ENCODE assay signal across 8 mouse cellular contexts in the genomic region with DNA sequence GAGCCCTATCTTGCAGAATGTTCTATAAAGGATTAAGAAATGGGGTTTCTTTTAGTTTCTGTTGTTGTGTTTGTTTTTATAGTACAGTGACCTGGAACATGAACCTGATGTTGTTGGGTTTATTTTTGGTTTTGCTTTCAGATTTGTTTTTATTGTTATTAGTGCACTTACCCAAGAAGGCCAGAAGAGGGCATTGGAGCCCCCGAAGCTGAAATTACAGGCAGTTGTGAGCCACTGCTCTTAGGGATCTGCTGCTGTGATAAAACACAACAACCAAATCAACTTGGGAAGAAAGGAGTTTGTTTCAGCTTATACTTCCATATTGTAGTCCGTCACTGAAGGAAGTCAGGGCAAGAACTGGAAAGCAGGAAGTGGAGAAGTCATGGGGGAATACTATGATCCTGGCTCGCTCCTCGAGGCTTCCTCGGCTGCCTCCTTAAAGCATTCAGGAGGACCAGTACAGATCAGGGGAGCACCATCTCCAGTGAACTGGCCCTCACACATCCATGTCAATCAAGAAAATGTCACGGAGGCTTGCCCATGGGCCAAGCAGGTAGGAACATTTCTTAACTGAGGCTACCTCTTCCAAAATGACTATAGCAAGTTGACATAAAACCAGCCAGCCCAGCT. TPM values are rescaled to one million over a fixed set of nuclear protein-coding genes. Genes with fewer than 3 reads are reported as not detected.
DNase-seq lines count a peak whose midpoint lies in the region; ATAC-seq and TF ChIP-seq lines count a peak whose summit lies in the region.

No protein-coding gene starts in this region.

- H3K36me3 ChIP-seq in kidney, embryonic 16.5 days (ENCODE audit: insufficient read depth, low read length): 0 out of 2 replicates have a peak, but pooled peaks cover 3% of the 10 kb centered on the region
- H3K36me3 ChIP-seq in E14TG2a.4 (ENCODE audit: insufficient read depth, low read length): no peaks in the 10 kb centered on the region

- no peak overlapping the region for H3K4me2 ChIP-seq in kidney, embryonic 16.5 days (replicated peaks; ENCODE audit: low read depth, low read length)

- H3K9me3 ChIP-seq in kidney, embryonic 16.5 days (ENCODE audit: low read length): no peaks in the 10 kb centered on the region
- H3K9me3 ChIP-seq in E14TG2a.4 (ENCODE audit: low read length): peaks cover 7% of the 10 kb centered on the region; the same call in 1 of the 2 replicates

- no peaks in the 10 kb centered on the region for H3K4me1 ChIP-seq in kidney, embryonic 16.5 days (ENCODE audit: insufficient read depth, low read length)
- peaks cover 5% of the 10 kb centered on the region; the same call in 1 of the 2 replicates for H3K4me1 ChIP-seq in E14TG2a.4 (replicated peaks; ENCODE audit: low read depth, low read length)

- TF ChIP-seq CTCF in E14TG2a.4 (conservative IDR thresholded peaks at IDR 0.05; ENCODE audit: low read length): peak; percentile 63

- no peak for ATAC-seq in kidney, embryonic 16.5 days (ENCODE audit: low FRiP score, low TSS enrichment)

- intact Hi-C loops in gastrocnemius, postnatal 36 days (cut with DNase I): loop anchor here (1.0 to 10.0 kb wide), 2 partner anchors 53 to 179 kb away; no protein-coding TSS in a partner anchor

- WGBS in kidney, embryonic 16.5 days: 50% methylated on average over 6 of the region's 6 CpGs

- no peak overlapping the region for H3K27ac ChIP-seq in kidney, embryonic 16.5 days (ENCODE audit: low read length)

- no peak overlapping the region for H3K4me3 ChIP-seq in kidney, embryonic 16.5 days (ENCODE audit: low read length)
- no peak overlapping the region for H3K4me3 ChIP-seq in E14TG2a.4 (replicated peaks; ENCODE audit: low read length)

- H3K27me3 ChIP-seq in kidney, embryonic 16.5 days (ENCODE audit: insufficient read depth, low read length): no peaks in the 10 kb centered on the region
- peaks cover 8% of the 10 kb centered on the region; the same call in 1 of the 2 replicates for H3K27me3 ChIP-seq in E14TG2a.4 (ENCODE audit: insufficient read depth, low read length)

- H3K9ac ChIP-seq in kidney, embryonic 16.5 days (replicated peaks; ENCODE audit: low read length): no peak overlapping the region

- DNase-seq in kidney, adult 18-20 months: peak; percentile 41
- peak; percentile 69 for DNase-seq in brain, adult 2 months (ENCODE audit: low read depth, low spot score)
- peak; percentile 53 to 56 for DNase-seq in heart, adult 9 months (ENCODE audit: low spot score in 2 of 2)
- peak; percentile 55 for DNase-seq in lung, postnatal 10 days
- no peak for DNase-seq in gastrocnemius, postnatal 36 days
- DNase-seq in gastrocnemius, postnatal 25 days: no peak

RNA-seq across cellular contexts. Expression of a gene that starts 2.4 kb away (rescaled TPM):
- polyA plus RNA-seq in kidney, embryonic 16.5 days (2015; fragmentation: Nextera tagmentation; extraction: Ambion mirVana): 30.6 and 32.3 TPM in 2 replicates
- total RNA-seq in gastrocnemius, postnatal 36 days (2021): 1 to 10 TPM; 5.5 to 5.6 TPM
- total RNA-seq in gastrocnemius, postnatal 25 days (2021): 1 to 10 TPM; 4.1 to 6.0 TPM

RNA-seq across cellular contexts. Expression of a gene that starts 29.4 kb away (rescaled TPM):
- 5.6 and 5.7 TPM in 2 replicates for polyA plus RNA-seq in kidney, embryonic 16.5 days (2015; fragmentation: Nextera tagmentation; extraction: Ambion mirVana)
- 10 to 100 TPM; 32.1 to 38.8 TPM for total RNA-seq in gastrocnemius, postnatal 36 days (2021)
- total RNA-seq in gastrocnemius, postnatal 25 days (2021): 10 to 100 TPM; 22.0 to 27.1 TPM

Comparison
In these comparisons a context has a peak if more than half of its experiments do, and no peak if none do; other contexts are left out.
1. DNase-seq: peak in kidney, adult 18-20 months (single experiment), brain, adult 2 months (single experiment), heart, adult 9 months (2 of 2) and lung, postnatal 10 days (single experiment); none in gastrocnemius, postnatal 36 days (0 of 2) and gastrocnemius, postnatal 25 days (single experiment).